Mouse (Mus musculus) cerebellum, adult 8-10 months (tissue): Measurements from ENCODE around the gene Rora.
"Not testable (repeated sequence)": the region's sequence is repeated elsewhere in the genome, so short reads cannot be mapped to it uniquely, and the experiment has no call there.

Source experiments
- DNase-seq: peaks from one replicate; pipeline ENCODE4 v3.0.0; 2022

The Rora gene

GRCm38 (mm10) chr9:69034301-69034871, 380.8 kb downstream of the Rora start:
- DNase-seq = no peak

- no peak for DNase-seq
These were observed 381.9 kb downstream of the Rora start for GRCm38 (mm10) chr9:69035456-69035855.

- DNase-seq = no peak
These were observed 382.7 kb downstream of the Rora start for GRCm38 (mm10) chr9:69036296-69036695.

GRCm38 (mm10) chr9:69043920-69044613, 390.5 kb downstream of the Rora start:
- no peak for DNase-seq

GRCm38 (mm10) chr9:69044614-69045133, 391.1 kb downstream of the Rora start:
- no peak for DNase-seq

- DNase-seq = no peak
These were observed 392.3 kb downstream of the Rora start for GRCm38 (mm10) chr9:69045908-69046307.

GRCm38 (mm10) chr9:69050856-69051255, 397.3 kb downstream of the Rora start:
- DNase-seq = no peak

- no peak for DNase-seq
These were observed 398.3 kb downstream of the Rora start for GRCm38 (mm10) chr9:69051890-69052289.

- peak; percentile 52 for DNase-seq
These were observed 401.7 kb downstream of the Rora start for GRCm38 (mm10) chr9:69055302-69055701.

- DNase-seq = peak; percentile 36
These were observed 417.7 kb downstream of the Rora start for GRCm38 (mm10) chr9:69071203-69071867.

GRCm38 (mm10) chr9:69073271-69073670, 419.7 kb downstream of the Rora start:
- no peak for DNase-seq

GRCm38 (mm10) chr9:69084086-69084719, 430.6 kb downstream of the Rora start:
- DNase-seq = no peak

- no peak for DNase-seq
These were observed 431.4 kb downstream of the Rora start for GRCm38 (mm10) chr9:69084720-69085661.

GRCm38 (mm10) chr9:69086844-69087243, 433.3 kb downstream of the Rora start:
- no peak for DNase-seq

GRCm38 (mm10) chr9:69087325-69087724, 433.7 kb downstream of the Rora start:
- no peak for DNase-seq

- DNase-seq = no peak
These were observed 437.2 kb downstream of the Rora start for GRCm38 (mm10) chr9:69090749-69091270.

GRCm38 (mm10) chr9:69092119-69093013, 438.8 kb downstream of the Rora start:
- DNase-seq = peak; percentile 93

GRCm38 (mm10) chr9:69100153-69100756, 446.7 kb downstream of the Rora start:
- DNase-seq = not testable (repeated sequence)

- DNase-seq = no peak
These were observed 450.7 kb downstream of the Rora start for GRCm38 (mm10) chr9:69104321-69104720.

- no peak for DNase-seq
These were observed 456.2 kb downstream of the Rora start for GRCm38 (mm10) chr9:69109618-69110300.
